Mouse (Mus musculus) lung, postnatal 0 days (tissue): ENCODE measurements at regions not wholly inside any gene's neighbourhood (a gene's known extent, or its start where the extent isn't known, plus 50 kb on each side); places are given as distances from the start of the nearest gene placed in this dataset.

ENCODE experiments used
- ATAC-seq: fragments of 200-750 bp; cut with Nextera tagmentation; 2 replicates; pipeline ENCODE4 v1.8.0; 2017; ENCODE audit warnings: moderate library complexity
- DNase-seq: peaks from one replicate; pipeline ENCODE4 v3.0.0-alpha.2; 2016; ENCODE audit warnings: low spot score
- H3K27ac ChIP-seq: fragments of 300-500 bp; sonication (generic); 2 replicates; pipeline ENCODE4 v1.5.1; 2014; ENCODE audit warnings: antibody characterized with exemption, mild to moderate bottlenecking, low read length, mixed read lengths
- H3K27me3 ChIP-seq: fragments of 300-500 bp; sonication (generic); replicated peaks from 2 replicates; pipeline ENCODE4 v1.6.1; 2014; ENCODE audit warnings: low read length, mixed read lengths; ENCODE audit not compliant: insufficient read depth
- H3K36me3 ChIP-seq: fragments of 300-500 bp; sonication (generic); 2 replicates; pipeline ENCODE4 v1.6.1; 2014; ENCODE audit warnings: low read length, mixed read lengths; ENCODE audit not compliant: insufficient read depth
- H3K4me1 ChIP-seq: fragments of 300-500 bp; sonication (generic); 2 replicates; pipeline ENCODE4 v1.6.1; 2014; ENCODE audit warnings: antibody characterized with exemption, low read depth, low read length, mixed read lengths; ENCODE audit not compliant: insufficient read depth
- H3K4me2 ChIP-seq: fragments of 300-500 bp; sonication (generic); replicated peaks from 2 replicates; pipeline ENCODE4 v1.6.1; 2014; ENCODE audit warnings: low read depth, mild to moderate bottlenecking, low read length, moderate library complexity, mixed read lengths
- H3K4me3 ChIP-seq: fragments of 300-500 bp; sonication (generic); 2 replicates; pipeline ENCODE4 v1.5.1; 2014; ENCODE audit warnings: low read depth, low read length
- H3K9ac ChIP-seq: fragments of 300-500 bp; sonication (generic); replicated peaks from 2 replicates; pipeline ENCODE4 v1.6.1; 2014; ENCODE audit warnings: low read depth, mild to moderate bottlenecking
- H3K9me3 ChIP-seq: fragments of 300-500 bp; sonication (generic); 2 replicates; pipeline ENCODE4 v1.6.1; 2016; ENCODE audit warnings: low read length, mixed read lengths
- CTCF ChIP-seq: IDR thresholded peaks from 2 replicates; pipeline ENCODE4 v1.5.1; 2016; ENCODE audit warnings: antibody characterized with exemption, mild to moderate bottlenecking
- EP300 ChIP-seq: IDR thresholded peaks from 2 replicates; pipeline ENCODE4 v1.6.1; 2016; ENCODE audit warnings: antibody characterized with exemption, mild to moderate bottlenecking, control low read depth
- WGBS: fragments of 180-500 bp; shearing (Covaris S2); extraction: QIAGEN DNeasy Blood & Tissue Kit; methylation state at CpG from one replicate; pipeline ENCODE4 v1.1.7; 2014; 5-methylcytosine and 5-hydroxymethylcytosine counted together

DNA sequence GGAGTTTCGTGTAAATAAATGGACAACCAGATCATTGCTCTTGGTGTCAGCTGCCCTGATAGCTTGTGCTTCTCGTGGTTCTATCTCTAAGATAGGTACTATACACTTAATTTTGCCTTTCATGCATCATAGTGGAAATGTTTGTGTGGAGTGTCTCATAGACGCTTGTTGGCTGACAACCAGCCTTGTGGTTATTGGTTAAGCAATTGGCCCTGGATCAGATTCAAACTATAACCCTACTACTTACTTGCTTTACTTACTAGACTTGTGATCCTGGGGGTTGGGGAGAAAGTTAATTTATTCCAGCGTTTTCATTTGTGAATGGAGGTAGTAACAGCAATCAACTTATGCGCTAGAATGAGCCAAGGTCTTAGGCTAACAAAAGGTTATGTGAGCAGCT, 135.2 kb downstream of the Pten start:
- Histone ChIP-seq H3K9me3 (no peaks in the 10 kb centered on the region), H3K27ac (no peak overlapping the region), H3K27me3 (no peaks in the 10 kb centered on the region), H3K9ac (no peak overlapping the region), H3K4me3 (no peak overlapping the region), H3K36me3 (no peaks in the 10 kb centered on the region), H3K4me2 (no peak overlapping the region), H3K4me1 (no peaks in the 10 kb centered on the region)
- DNase-seq, result no peak
- ATAC-seq, result no peak
- TF ChIP-seq CTCF (no peak), EP300 (no peak)
- 75% methylated on average over 5 of the region's 5 CpGs for WGBS

DNA sequence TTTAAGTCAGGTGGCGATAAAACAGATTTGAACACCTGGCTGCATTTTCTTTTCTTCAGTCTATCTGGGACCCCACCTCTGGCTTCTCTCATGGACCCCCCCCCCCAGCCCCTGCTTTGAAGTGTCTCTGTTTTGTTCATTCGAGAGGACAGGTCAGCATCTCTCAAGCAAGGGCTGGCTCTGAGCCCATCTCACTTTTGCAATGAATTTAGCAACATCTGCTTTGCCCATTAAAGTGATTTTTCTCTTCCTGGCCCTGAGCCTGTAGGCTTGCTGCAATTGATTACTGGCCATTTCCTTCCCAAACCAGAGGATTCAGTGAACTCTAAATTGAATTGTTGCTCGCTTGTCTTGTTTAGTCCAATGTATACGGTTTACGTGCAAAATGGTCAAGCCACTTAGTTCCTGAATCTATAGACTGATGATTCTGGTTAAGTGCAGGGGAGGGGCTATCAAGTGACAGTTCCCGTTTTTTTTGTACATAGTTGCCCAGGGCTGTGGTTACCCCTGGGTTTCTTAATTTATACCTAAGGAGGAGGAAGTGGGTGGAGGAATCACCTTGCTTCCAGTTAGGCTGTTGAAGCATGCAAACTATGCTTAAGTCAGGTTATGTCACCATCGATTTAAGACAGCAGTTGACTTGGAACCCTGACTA, 146.3 kb downstream of the Pten start:
- H3K9me3 ChIP-seq, result no peaks in the 10 kb centered on the region
- no peak overlapping the region for H3K27ac ChIP-seq
- TF ChIP-seq CTCF, result no peak
- no peak; the same call in 1 of the 2 replicates for TF ChIP-seq EP300
- no peak overlapping the region for H3K4me3 ChIP-seq
- 38% methylated on average over 7 of the region's 7 CpGs for WGBS
- no peaks in the 10 kb centered on the region for H3K27me3 ChIP-seq
- H3K4me1 ChIP-seq, result peaks cover 7% of the 10 kb centered on the region; the same call in 1 of the 2 replicates
- no peak for ATAC-seq
- DNase-seq, result peak; percentile 58
- no peaks in the 10 kb centered on the region for H3K36me3 ChIP-seq
- no peak overlapping the region for H3K9ac ChIP-seq
- no peak overlapping the region for H3K4me2 ChIP-seq

DNA sequence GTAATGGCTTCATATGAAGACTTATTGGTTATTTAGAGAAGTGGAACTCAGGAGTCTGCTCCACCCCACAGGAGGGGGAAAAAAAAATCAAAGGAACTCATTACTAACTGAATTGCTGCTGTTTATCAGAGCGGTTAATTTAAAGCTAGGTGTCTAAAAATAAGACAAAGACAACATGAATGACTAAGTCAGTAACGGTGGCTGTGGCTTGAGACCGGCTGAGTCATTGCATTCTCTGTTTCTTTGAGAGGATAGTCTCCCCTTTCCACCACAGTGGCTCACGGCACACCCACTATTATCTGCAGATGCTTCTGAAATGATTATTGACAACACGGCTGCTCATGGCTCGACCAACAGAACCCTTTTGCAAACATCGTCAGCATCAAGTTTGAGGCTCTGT, 147.2 kb downstream of the Pten start:
- no peak overlapping the region for H3K4me2 ChIP-seq
- no peak overlapping the region for H3K9ac ChIP-seq
- peaks cover 7% of the 10 kb centered on the region; the same call in 1 of the 2 replicates for H3K4me1 ChIP-seq
- ATAC-seq (no peak), DNase-seq (no peak)
- H3K27me3 ChIP-seq, result no peaks in the 10 kb centered on the region
- TF ChIP-seq EP300 (no peak), CTCF (no peak)
- H3K36me3 ChIP-seq, result no peaks in the 10 kb centered on the region
- H3K4me3 ChIP-seq, result no peak overlapping the region
- H3K9me3 ChIP-seq, result no peaks in the 10 kb centered on the region
- WGBS, result 73% methylated on average over 7 of the region's 7 CpGs
- H3K27ac ChIP-seq, result no peak overlapping the region

DNA sequence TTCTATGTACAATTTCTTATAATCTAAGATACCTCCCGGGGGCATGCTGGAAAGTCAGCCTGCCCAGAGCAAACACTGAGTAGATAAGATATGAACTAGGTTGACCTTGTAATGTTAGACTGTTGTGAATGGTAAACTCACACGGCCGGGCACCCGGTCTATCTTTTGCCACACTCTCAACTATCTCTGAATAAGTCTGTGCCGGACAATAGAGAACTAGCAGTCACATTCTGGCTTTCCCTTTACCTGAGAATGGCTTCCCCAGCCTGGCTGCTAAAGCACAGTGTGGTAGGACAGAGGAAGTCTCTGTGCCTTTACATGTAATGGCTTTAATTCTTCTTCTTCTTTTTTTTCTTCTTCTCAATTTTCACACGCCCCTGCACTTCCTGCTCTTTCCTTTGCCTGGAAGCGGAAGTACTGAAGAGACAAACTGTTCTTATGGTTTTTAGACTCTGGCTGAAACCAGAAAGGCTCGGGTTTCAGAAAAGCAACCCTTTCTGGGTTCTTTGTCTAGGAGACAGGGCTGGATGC, 148.7 kb downstream of the Pten start:
- ATAC-seq (peak; percentile 53), DNase-seq (peak; percentile 77)
- H3K9ac ChIP-seq, result no peak overlapping the region
- H3K4me1 ChIP-seq, result peaks cover 7% of the 10 kb centered on the region; the same call in 1 of the 2 replicates
- TF ChIP-seq CTCF (no peak), EP300 (peak; percentile 62)
- peak overlapping the region; percentile 67 for H3K27ac ChIP-seq
- H3K4me3 ChIP-seq, result no peak overlapping the region
- peak overlapping the region; percentile 2 for H3K4me2 ChIP-seq
- WGBS, result 19% methylated on average over 8 of the region's 8 CpGs
- no peaks in the 10 kb centered on the region for H3K27me3 ChIP-seq
- H3K9me3 ChIP-seq, result no peaks in the 10 kb centered on the region
- no peaks in the 10 kb centered on the region for H3K36me3 ChIP-seq

DNA sequence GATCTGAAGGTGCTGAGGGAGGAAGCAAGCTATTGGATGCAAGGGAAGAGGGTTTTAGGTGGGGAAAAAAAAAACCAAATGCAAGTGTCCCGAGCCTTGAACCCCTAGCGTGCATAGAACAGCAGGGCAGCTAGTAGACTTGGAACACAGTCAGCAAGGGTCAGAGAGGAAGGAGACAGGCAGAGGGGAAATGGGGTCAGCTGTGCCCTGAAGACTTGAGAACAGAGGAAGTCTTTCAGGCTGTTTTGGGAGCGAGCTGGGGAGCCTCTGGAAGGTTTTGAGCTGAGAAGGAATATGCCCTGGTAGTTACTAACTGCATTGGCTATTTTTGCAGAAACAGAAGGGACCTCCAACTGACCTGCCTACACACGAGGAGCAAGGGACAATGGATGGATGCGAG, 149.5 kb downstream of the Pten start:
- Histone ChIP-seq H3K4me1 (peaks cover 7% of the 10 kb centered on the region; the same call in 1 of the 2 replicates), H3K4me2 (no peak overlapping the region), H3K36me3 (no peaks in the 10 kb centered on the region), H3K27me3 (no peaks in the 10 kb centered on the region), H3K9ac (no peak overlapping the region), H3K27ac (0 out of 2 replicates have a peak overlapping the region, but pooled peaks have one; percentile 67), H3K4me3 (no peak overlapping the region), H3K9me3 (no peaks in the 10 kb centered on the region)
- peak; percentile 21 for DNase-seq
- ATAC-seq, result no peak
- no peak for TF ChIP-seq EP300
- WGBS, result 56% methylated on average over 5 of the region's 5 CpGs

DNA sequence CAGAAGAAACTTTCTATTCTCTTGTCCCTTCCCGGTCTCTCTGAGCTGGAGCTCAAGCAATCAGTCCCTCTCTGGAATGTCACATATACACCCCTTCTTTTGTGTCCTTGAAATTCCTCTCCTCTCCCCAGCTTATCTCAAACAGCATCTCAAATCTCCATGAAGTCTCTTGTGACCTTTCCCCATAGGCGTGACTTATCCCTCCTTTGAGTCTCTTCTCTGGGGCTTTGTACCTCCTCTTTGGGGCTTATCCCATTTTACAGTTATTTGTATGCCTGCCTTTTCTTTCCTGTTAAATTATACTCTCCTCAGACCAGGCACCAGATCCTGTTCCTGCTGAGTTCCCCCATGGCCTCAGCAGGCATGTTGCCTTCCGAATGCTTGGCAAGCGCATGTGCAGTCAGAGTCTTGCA, 152.8 kb downstream of the Pten start:
- no peak for DNase-seq

More for the DNA sequence above, 152.8 kb downstream of the Pten start:
- Histone ChIP-seq H3K4me2 (no peak overlapping the region), H3K27ac (no peak overlapping the region), H3K9me3 (no peaks in the 10 kb centered on the region), H3K9ac (no peak overlapping the region), H3K36me3 (no peaks in the 10 kb centered on the region), H3K27me3 (no peaks in the 10 kb centered on the region), H3K4me3 (no peak overlapping the region), H3K4me1 (no peaks in the 10 kb centered on the region)
- WGBS, result 71% methylated on average over 4 of the region's 4 CpGs
- peak; percentile 58 for ATAC-seq
- no peak for TF ChIP-seq CTCF
- TF ChIP-seq EP300, result peak; percentile 72
